Mouse (Mus musculus) testis, adult 2 months (tissue): ENCODE results near the gene Otos.

ENCODE experiments used
- CTCF ChIP-seq: fragments of 200-500 bp; IDR thresholded peaks from 2 replicates; pipeline ENCODE4 v1.5.1; 2012; ENCODE audit warnings: low read depth, mild to moderate bottlenecking, inconsistent platforms, low read length, moderate library complexity; ENCODE audit not compliant: control insufficient read depth, insufficient read depth, insufficient replicate concordance
- POLR2A ChIP-seq: fragments of 200-500 bp; IDR thresholded peaks from 2 replicates; pipeline ENCODE4 v1.6.1; 2012; ENCODE audit warnings: low read depth, mild to moderate bottlenecking, inconsistent platforms, low read length, moderate library complexity; ENCODE audit not compliant: control insufficient read depth

- TF ChIP-seq CTCF = no peak
- TF ChIP-seq POLR2A = no peak
Observed at GRCm38 (mm10) chr1:92616046-92616445, 32.6 kb downstream of the Otos start.
